9 mouse cellular contexts compared by ENCODE assay signal in the genomic region with DNA sequence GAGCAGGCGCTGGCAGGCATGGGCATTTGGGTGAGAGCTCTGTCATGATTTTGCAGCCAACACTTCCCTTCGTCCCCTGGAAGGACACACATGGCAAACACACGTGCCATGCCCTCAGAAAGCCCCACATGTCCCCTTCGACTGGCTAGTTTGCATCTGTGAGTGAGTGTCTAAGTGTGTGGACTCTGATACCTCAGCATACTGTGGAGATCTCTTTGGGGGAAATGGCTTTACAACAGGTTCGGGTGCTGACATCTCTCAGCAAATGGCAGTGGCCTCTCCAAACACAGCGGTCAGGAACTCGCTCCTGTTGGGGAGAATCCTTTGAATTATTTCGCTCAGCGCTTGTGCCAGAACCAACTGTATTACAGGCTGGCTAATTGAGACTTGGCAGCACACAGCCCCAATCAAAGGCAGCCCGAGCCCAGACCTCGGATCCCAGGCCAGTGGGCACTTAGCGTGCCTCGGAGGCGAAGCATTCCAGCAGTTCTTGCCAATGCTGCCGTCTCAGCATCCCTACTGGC.
DNase-seq lines count a peak whose midpoint lies in the region; ATAC-seq lines count a peak whose summit lies in the region.
"Had no signal": no experiment of that assay in that cellular context is flagged by ENCODE, and none has a peak within 500 bp of the region (broad histone marks: within the 10 kb centered on the region; RNA-seq: fewer than 3 reads in every experiment).

No protein-coding gene starts in this region.

- H3K9ac ChIP-seq in heart, embryonic 11.5 days (ENCODE audit: low read depth, low read length): no peak overlapping the region
- no peak overlapping the region for H3K9ac ChIP-seq in forebrain, embryonic 16.5 days (replicated peaks; ENCODE audit: low read depth, low read length)
- H3K9ac ChIP-seq in liver, embryonic 12.5 days: no peak overlapping the region
- no peak overlapping the region for H3K9ac ChIP-seq in intestine, embryonic 16.5 days (ENCODE audit: low read depth, low read length)
- H3K9ac ChIP-seq: hindbrain, embryonic 13.5 days; liver, embryonic 13.5 days had no signal

- no peaks in the 10 kb centered on the region for H3K9me3 ChIP-seq in heart, embryonic 11.5 days (replicated peaks; ENCODE audit: control insufficient read depth, low read length)
- H3K9me3 ChIP-seq in forebrain, embryonic 16.5 days (ENCODE audit: control insufficient read depth, low read length): no peaks in the 10 kb centered on the region
- no peaks in the 10 kb centered on the region for H3K9me3 ChIP-seq in liver, embryonic 12.5 days (replicated peaks)
- no peaks in the 10 kb centered on the region for H3K9me3 ChIP-seq in intestine, embryonic 16.5 days (ENCODE audit: control insufficient read depth, low read length)
- H3K9me3 ChIP-seq: hindbrain, embryonic 13.5 days; liver, embryonic 13.5 days had no signal

- H3K4me1 ChIP-seq in heart, embryonic 11.5 days (ENCODE audit: control insufficient read depth, insufficient read depth, low read length): no peaks in the 10 kb centered on the region
- 0 out of 2 replicates have a peak, but pooled peaks cover 5% of the 10 kb centered on the region for H3K4me1 ChIP-seq in forebrain, embryonic 16.5 days (replicated peaks; ENCODE audit: control insufficient read depth, insufficient read depth, low read length)
- H3K4me1 ChIP-seq in liver, embryonic 12.5 days: peaks cover 12% of the 10 kb centered on the region
- H3K4me1 ChIP-seq in intestine, embryonic 16.5 days (ENCODE audit: control insufficient read depth, insufficient read depth, low read length): no peaks in the 10 kb centered on the region

- H3K27ac ChIP-seq in heart, embryonic 11.5 days (ENCODE audit: low read depth, low read length): no peak overlapping the region
- H3K27ac ChIP-seq in forebrain, embryonic 16.5 days (ENCODE audit: low read length): no peak overlapping the region
- no peak overlapping the region for H3K27ac ChIP-seq in liver, embryonic 12.5 days
- H3K27ac ChIP-seq in intestine, embryonic 16.5 days (ENCODE audit: low read length): no peak overlapping the region
- H3K27ac ChIP-seq: hindbrain, embryonic 13.5 days; liver, embryonic 13.5 days had no signal

- ATAC-seq in heart, embryonic 11.5 days (replicated peaks; ENCODE audit: insufficient number of reproducible peaks, low FRiP score, low TSS enrichment): no peak
- ATAC-seq in forebrain, embryonic 16.5 days: peak; percentile 90
- ATAC-seq in liver, embryonic 12.5 days: no peak
- ATAC-seq in intestine, embryonic 16.5 days: no peak

- WGBS in heart, embryonic 11.5 days (ENCODE audit: insufficient replicate concordance): 84% methylated on average over 15 of the region's 15 CpGs
- 44% methylated on average over 15 of the region's 15 CpGs for WGBS in forebrain, embryonic 16.5 days
- WGBS in liver, embryonic 12.5 days (ENCODE audit: insufficient replicate concordance): 76% methylated on average over 15 of the region's 15 CpGs
- 87% methylated on average over 15 of the region's 15 CpGs for WGBS in intestine, embryonic 16.5 days

- no peak overlapping the region for H3K4me2 ChIP-seq in heart, embryonic 11.5 days
- no peak overlapping the region for H3K4me2 ChIP-seq in forebrain, embryonic 16.5 days (ENCODE audit: low read length)
- no peak overlapping the region for H3K4me2 ChIP-seq in liver, embryonic 12.5 days
- H3K4me2 ChIP-seq in intestine, embryonic 16.5 days (ENCODE audit: low read depth, low read length): no peak overlapping the region
- H3K4me2 ChIP-seq: hindbrain, embryonic 13.5 days; liver, embryonic 13.5 days had no signal

- H3K27me3 ChIP-seq in heart, embryonic 11.5 days (ENCODE audit: control insufficient read depth, insufficient read depth, low read length): no peaks in the 10 kb centered on the region
- no peaks in the 10 kb centered on the region for H3K27me3 ChIP-seq in forebrain, embryonic 16.5 days (replicated peaks; ENCODE audit: control insufficient read depth, insufficient read depth, low read length)
- peaks cover 7% of the 10 kb centered on the region for H3K27me3 ChIP-seq in liver, embryonic 12.5 days (replicated peaks)
- H3K27me3 ChIP-seq in intestine, embryonic 16.5 days (replicated peaks; ENCODE audit: control insufficient read depth, insufficient read depth, low read length): no peaks in the 10 kb centered on the region
- H3K27me3 ChIP-seq: hindbrain, embryonic 13.5 days had no signal

- peak; percentile 60 to 80 for DNase-seq in heart, adult 18-20 months
- DNase-seq in heart, adult 9 months (ENCODE audit: low spot score in 2 of 2): peak; percentile 73 to 75
- DNase-seq in layer of hippocampus, postnatal 14 days (ENCODE audit: low spot score in 2 of 2): peak; percentile 52 to 78
- DNase-seq: liver, embryonic 13.5 days had no signal

- H3K4me3 ChIP-seq in heart, embryonic 11.5 days (ENCODE audit: low read depth, low read length): no peak overlapping the region
- H3K4me3 ChIP-seq in forebrain, embryonic 16.5 days (replicated peaks; ENCODE audit: low read length): no peak overlapping the region
- no peak overlapping the region for H3K4me3 ChIP-seq in liver, embryonic 12.5 days
- no peak overlapping the region for H3K4me3 ChIP-seq in intestine, embryonic 16.5 days (ENCODE audit: low read length)
- H3K4me3 ChIP-seq: hindbrain, embryonic 13.5 days; liver, embryonic 13.5 days had no signal

- no peaks in the 10 kb centered on the region for H3K36me3 ChIP-seq in heart, embryonic 11.5 days (ENCODE audit: control insufficient read depth, insufficient read depth, low read length)
- no peaks in the 10 kb centered on the region for H3K36me3 ChIP-seq in forebrain, embryonic 16.5 days (ENCODE audit: control insufficient read depth, insufficient read depth)
- H3K36me3 ChIP-seq in liver, embryonic 12.5 days: no peaks in the 10 kb centered on the region
- no peaks in the 10 kb centered on the region for H3K36me3 ChIP-seq in intestine, embryonic 16.5 days (ENCODE audit: control insufficient read depth, insufficient read depth, low read length)
- H3K36me3 ChIP-seq: hindbrain, embryonic 13.5 days; liver, embryonic 13.5 days had no signal
